Mouse (Mus musculus) kidney, adult 18-20 months (tissue): ENCODE results near the gene Gm20931.
"Not testable (repeated sequence)": the region's sequence is repeated elsewhere in the genome, so short reads cannot be mapped to it uniquely, and the experiment has no call there.

ENCODE experiments used
- DNase-seq: peaks from one replicate; pipeline ENCODE4 v3.0.0; 2021

The Gm20931 gene

DNA sequence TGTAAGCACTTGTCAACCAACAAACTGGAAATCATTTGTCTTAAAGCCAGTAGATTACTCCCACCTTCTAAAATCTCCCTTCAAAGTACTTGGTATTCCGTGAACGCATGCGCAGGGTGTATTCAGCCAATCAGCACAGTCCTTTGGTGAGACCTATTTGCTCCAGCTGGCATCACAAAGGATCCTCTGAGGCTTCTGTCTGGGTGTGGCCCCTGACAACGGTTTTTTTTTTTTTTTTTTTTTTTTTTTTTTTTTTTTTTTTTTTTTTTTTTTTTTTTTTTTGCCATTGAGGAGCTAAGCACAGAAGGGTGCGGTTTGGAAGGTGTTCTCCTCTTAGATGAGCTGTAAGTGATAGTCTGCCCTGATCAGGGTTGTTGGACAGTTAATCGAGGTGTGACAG, at the start of gene Gm20931:
Gene Gm20931, plus strand, starts transcription at position 301 of the 400 bp plus-strand sequence.
- not testable (repeated sequence) for DNase-seq
